Mouse (Mus musculus) frontal cortex, postnatal 10 days (tissue): ENCODE data around the gene Nos3.
A peak's percentile ranks its signal among the peaks of the same experiment; 100 is the strongest.

Experiments
- DNase-seq, 2 experiments: peaks; one replicate each; pipeline ENCODE4 v3.0.0; 2022; ENCODE audit warnings: low spot score in 2 of 2, mixed read lengths in 1 of 2

Gene Nos3

DNA sequence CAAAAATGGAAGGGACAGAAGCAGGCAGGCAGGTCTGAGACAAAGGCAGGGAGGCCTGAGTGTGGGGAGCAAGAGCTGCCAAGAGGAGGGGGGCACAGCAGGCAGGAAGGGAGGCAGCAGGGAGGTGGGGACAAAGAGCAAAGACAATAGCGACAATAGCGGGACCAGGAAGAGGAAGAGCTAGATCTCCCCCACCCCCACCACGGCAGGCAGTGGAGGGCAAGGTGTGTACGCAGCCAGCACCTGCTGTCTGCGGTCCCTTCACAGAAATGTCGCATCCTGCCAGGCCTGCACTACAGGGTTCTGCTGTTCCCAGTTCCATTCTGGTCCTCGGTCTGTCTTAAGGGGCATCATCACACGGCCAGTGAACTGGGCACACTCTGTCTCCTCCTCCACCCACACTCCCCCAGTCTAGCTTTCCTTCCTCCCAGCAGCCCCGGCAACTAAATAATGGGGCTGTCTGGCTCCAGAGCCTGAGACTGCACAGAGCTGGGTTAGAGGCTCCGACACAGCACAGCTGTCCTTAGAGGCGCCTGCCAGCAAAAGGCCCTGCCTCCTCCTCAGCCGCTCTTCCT is 20.0 kb upstream of the Nos3 start:
- DNase-seq: no peak

DNA sequence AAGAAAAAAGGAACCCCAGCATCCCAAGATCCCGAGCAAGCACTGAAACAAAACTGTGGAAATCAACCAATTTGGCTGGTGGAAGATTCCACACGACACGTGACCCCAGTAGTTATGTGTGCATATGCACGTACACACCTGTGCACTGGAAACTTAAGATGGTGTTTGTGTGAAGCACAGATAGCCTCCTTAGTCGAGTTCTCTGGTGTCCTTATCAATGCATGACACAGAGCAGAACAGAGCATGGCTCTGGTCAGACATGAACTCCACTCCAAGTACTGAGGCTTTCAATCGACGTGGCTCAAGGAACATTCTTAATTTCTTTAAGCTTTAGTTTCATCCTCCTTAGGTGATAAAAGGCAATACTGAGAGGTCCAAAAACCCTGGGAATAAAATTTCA is 18.3 kb upstream of the Nos3 start:
- no peak for DNase-seq

DNA sequence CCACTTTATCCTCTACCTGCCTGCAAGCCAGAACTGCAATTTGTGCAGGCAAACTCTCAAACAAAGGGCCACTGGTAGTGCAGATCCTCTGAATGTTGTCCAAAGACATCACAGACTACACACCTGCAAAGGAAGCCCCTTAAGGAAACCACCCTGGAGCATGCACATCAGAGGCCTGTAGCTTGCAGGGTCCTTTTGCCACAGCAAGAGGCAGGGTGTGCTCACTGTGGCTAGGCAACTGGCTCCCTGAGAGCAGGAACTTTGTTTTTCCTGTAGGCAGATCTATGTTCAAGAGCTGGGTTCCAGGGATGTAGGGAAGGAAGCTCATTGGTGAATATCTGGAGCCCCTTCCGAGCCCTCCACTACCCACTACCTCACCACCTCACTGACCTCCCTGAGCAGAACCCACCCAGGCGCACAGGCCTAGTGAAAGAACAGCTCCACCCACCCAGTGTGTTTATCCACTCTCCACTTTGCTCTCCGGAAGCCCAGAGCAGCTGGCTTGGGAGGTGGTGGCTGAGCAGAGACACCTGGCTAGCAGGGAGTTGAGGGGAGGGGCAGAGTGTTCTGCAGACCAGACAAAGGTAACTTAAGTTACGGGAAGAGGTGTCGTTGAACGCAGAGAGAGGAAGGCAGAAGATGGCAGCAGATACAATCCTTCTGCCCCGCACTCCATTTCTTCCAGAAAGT is 17.3 kb upstream of the Nos3 start:
- no peak for DNase-seq

DNA sequence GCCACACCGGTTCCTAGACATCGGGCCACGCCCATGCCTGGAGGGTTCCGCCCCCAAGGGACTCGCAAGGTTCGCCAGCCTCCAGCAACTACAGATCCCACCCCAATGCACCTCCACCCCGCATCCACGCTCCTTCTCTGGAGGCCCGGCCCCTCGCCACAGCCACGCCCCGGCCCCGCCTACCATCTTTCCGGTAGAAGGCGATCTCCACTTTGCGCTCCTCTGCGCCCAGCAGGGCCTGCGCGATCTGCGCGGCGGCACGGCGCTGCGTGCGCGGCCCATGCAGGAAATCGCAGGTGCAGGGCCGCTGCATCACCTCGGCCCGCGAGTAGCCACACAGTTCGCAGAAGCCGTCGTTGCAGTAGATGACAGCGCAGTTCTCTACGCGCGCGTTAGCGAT is 16.5 kb upstream of the Nos3 start:
- DNase-seq: peak in 1 of 2 experiments; percentile 61

DNA sequence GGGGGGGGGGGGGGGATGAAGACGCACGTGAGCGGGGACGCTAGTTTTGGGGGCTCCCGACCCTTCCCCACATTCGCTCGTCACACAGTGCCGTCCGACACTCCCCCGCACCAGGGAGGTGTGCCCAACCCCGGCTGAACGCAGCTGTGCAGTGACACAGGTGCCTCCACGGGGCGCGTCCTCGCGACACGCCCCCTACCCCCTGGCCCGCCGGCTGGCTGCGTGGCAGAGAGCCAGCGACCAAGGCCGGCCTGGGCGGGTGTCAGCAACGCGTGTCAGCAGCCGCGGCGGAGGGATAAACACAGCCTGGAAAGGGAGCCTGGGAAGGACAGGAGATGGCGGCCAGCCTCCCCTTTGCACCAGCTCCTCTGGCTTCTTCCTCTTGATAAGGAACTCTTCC is 16.1 kb upstream of the Nos3 start:
- no peak for DNase-seq

DNA sequence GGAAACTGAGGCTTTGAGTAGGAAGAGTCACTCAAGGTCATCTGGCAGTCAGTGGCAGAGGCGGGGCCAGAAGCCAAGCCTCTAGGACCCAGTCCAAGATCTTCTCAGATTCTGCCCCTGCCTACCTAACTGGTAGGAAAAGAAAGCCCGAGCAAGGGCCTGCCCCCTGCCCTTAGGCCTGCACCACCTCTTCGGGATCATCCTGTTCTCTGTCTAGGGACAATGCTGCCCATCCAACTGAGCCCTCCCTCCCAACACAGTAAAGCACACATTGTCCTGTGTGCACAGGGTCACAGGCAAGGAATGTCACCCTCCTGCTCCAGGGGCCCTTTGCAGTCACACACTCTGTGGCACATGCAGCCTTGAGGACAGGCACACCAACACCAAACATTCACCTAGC is 14.5 kb upstream of the Nos3 start:
- no peak for DNase-seq

DNA sequence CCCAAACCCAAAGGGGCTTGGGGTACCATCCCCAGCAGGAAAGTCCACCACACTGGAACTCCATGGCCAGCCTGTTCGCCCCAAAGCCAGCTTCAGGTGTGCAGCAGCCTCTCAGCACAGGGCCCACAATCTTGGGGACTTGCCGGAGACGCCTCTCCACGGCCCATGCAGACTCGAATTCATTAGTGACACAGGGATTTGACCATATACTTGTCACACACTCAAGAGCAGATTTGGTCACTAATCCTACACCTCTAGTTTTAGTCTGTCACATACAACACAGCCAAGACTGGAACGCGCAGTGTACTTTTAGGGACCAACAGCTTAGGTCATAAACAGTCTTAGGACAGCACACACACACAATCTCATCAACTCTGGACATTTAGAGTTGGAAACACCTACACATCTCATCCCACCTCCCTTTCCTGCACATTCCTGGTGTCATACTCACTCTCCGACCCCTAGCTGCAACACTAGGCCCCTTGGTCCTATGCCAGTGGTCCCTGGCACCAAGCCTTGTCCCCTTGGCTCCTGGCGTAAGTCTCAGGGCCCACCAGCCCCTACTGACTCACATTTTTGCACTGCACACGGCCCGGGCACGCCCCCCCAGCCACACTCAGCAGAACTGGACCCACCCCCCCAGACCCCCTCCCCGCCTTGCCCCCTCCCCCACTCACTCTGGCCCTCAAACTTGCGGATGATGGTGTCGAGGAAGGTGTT is 13.9 kb upstream of the Nos3 start:
- DNase-seq: no peak

DNA sequence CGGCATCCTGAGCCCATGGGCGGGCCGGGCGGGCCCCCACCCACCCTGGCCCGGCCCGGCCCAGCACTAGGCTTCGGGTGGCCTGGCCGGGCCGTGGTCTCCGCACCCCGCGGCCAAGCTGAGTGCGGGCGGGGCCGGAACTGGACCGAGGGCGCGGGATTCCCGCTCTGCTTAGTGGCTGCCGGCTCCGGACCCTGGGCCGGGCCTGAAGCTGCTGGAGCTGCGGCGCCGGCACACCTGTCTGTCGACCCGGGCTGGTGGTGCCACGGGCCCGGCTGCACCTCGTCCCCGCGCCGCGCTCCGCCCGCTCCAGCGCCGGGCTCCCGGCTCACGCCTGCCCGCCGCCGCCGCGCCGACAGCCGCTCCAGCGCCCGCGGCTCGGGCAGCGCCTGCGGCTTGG is 13.3 kb upstream of the Nos3 start, which contains the start of gene Kcnh2:
Kcnh2 (minus strand) TSS at position 327 of the 400 bp plus-strand sequence.
- DNase-seq: no peak

DNA sequence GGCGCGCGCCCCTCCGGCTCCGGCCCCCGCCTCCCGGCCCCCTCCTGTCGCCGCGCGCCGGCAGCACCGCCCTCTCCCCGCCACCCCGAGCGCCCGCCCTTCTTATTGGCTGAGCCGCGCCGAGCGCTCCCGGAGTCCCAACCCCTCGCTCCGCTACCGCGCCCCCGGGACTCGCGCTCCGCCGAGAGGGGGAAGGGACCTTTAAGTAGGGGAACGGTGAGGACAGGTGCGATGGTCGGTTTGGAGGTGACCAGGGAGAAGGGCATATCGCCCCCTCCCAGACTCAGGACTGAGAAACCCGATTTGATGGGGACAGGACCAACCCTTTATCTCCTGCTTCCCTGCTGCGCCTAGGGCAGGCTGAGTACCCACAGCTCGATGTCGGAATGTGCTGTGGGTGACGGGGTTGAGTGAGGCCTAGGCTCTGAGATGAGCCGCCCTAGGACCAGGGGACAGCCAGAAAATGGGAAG is 12.9 kb upstream of the Nos3 start:
- DNase-seq: peak; percentile 77 to 89

DNA sequence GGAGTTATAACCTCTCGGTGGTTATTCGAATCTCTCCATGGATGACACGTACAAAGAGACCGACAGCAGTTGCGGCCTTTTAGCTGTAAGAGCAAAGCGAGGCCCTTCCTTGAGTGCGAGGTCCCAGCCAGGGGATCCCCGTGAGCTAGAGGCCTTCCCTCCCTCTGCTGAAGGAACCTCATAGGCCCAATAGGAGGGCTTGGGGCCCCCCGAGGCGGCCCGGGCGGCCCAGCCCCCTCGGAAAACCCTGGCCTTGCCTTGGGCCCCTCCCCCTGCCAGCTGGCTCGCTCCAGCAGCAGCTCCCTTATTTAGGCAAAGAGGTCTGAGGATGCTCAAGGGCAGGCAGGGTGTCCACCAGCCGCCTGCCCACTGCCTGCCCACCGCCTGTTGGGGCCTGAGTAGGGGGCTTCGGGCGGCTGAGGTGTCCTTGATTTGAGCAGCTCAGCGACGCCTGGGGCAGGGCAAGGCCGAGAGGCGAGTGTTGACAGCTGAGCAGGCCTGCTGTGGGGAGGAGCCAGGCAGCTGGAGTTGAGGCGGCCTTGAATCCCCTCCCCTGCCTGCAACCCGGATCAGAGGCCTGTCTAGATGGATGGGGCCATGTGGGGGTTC is 12.3 kb upstream of the Nos3 start:
- DNase-seq: no peak

DNA sequence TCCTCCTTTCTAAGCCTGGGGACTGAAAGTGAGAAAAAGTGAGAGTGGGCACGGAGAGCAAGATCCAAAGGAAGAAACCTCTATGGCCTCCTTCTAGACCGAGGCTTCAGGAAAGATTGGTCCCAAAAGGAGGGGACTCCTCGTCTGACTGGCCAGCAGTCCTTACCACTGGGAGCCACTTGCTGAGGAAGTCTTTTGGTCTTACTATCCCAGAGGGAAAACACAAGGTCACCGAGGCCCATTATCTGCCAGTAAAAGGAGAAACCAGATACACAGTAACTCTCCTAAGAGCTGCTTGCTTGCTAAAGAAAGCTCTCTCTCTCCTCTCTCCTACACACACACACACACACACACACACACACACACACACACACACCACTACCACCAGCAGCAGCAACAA is 11.3 kb upstream of the Nos3 start:
- no peak for DNase-seq

DNA sequence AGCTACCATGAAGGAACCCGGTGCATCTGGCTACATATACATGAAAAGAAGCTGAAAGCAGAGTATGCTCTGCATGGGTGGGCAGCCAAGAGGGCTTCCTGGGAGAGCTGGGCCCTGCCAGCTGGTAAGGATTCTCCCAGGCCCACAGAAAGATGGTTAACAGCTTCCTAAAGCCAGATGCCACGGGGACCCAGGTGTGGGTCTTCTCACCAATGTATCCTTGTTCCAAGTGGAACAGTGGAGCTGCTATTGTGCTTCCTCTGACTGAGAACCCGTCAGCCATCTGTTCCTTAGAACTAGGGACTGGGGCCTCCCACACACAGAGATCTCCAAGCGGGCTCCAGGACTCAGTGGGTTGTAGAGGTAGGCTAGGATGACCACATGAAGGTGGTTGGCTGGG is 7.8 kb upstream of the Nos3 start:
- no peak for DNase-seq

DNA sequence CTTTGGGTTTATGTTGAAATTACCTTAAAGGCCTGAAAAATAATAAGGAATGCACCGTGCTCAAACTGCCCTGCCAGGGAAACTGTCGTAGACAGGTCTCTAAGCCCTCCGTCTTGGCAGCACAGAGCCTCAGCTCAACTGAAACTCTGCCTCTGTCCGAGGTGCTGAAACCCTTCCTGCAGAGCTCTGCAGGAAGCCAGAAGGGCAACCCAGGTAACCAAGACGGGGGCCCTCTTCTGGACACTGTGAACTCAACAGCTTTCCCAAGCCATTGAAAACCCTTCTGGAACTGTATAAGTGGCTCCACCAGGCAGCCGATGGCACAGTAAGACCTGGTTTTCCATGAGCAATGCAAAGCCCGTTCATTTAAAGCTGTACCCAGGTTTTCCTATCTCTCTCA is 7.1 kb upstream of the Nos3 start:
- no peak for DNase-seq

DNA sequence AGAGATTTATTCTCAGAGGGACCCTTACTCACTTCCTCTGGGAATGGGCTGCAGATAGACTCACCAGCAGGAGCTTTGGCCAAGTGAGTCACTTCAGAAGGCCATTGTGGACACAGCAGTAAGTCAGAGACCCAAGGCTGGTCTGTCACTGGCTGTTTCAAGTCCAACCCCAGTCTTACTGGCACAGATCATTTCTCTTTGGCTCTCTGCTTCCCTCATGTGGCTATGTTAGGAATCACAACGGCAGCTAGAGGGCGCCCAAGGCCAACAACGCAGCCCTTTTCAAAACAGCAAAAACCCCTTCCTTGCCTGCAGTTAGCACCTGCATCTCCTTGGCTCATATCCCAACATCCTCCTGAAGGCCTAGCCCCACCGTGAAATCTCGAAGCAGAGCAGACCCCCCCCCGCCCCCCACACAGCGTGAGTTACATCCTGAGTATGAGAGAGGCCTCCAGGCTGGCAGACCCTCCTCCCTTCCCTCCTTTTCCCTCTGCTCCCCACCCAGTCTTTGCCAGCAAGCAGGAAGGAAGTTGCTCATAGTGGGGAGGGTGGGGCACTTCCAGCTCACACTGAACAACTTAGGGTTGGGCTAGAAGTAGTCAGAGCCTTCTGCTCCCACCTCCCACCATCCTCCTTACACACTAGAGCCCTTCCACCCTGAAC is 3.7 kb upstream of the Nos3 start:
- DNase-seq: peak in 1 of 2 experiments; percentile 83

DNA sequence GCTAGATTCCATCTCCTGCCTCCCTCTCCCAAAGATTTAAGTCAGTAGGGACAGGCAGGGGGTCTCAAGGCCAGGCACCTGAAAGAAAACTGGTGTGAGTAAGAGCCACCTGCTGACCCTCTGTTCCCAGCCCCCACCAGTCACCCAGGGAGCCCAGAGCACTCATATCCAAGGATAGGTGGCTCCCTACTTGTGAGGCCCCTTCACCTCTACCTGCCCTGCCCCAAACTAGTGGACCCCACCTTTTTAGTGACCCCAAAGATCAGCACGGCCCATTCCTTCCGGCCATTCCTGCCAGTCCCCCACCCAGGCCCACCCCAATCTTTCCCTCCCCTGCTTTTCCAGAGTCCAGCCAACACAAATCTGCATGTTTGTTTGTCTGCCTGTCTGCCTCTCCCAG is 1.1 kb upstream of the Nos3 start:
- DNase-seq: no peak

DNA sequence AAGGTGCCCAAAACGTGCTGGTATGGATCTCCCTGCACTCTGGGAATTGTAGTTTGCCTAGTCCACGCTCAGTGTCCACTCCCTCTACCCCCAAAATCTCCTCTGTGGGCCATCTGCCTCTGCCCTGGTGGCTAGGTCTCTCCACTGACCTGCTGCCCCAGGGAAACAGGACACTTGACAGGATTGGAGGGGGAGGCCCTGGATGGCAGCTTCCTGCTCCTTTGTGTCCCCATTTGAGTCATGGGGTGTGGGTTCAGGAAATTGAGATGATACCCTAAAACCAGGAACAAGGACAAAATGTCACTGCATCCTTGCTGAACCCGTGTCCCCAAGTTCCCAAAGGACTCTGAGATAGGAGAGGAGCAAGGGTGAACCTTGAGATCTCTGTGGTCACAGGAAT is 549 bp upstream of the Nos3 start:
- no peak for DNase-seq

DNA sequence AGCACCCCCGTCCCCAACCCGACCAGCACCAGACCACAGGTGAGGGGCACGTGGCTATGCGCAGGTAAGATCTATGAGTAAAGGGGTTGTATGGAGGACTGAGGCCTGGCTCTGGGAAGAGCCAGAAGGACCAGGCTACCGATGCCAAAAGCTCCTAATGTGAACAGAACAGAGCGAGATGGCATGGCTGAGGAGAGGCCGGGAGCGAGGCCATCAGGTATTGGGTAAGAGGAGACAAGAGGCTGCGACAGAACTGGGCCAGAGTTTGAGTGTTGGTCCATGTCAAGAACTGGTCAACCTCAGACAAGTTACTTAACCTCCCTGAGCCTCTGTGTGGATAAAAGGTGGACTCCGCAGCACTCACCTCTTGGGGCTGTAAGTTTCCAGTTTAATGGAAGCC is 353 bp downstream of the Nos3 start:
- DNase-seq: no peak

DNA sequence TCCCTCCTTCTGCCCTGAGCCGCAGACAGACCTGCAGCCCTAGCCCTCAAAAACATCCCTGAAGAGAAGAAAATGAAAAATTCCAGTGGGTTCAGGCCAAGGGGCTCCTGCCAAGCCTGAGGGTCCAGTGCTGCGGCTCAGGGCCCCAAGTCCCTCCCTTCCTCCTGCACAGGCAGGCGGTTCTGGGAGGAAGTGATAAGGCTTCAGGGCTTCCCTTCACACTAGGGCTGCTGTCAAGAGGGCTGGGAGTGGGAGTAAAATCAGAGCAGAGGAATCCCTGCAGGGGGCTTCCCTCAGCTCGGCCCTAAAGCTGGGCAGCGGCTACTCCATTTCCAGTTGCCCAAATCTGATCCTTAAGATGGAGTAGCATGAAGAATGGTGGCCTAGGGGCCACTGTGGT is 918 bp downstream of the Nos3 start:
- DNase-seq: no peak

DNA sequence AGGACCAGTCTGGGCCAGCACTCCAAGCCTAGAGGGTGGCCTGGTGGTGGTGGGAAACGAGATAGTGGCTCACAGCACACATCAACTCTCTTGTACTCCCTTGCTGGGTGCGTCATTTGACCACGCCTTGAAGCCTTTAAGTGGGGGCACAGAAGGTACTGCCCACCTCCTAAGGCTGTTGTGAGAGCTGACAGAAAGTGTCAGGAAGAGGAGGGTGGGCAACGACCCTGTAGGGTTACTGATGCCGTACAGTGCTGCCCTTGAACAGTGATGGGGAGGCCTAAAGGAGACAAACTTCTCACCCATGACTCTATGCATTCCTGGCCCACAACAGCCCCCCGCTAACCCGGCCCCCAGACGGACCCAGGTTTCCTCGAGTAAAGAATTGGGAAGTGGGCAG is 1.8 kb downstream of the Nos3 start:
- DNase-seq: no peak

DNA sequence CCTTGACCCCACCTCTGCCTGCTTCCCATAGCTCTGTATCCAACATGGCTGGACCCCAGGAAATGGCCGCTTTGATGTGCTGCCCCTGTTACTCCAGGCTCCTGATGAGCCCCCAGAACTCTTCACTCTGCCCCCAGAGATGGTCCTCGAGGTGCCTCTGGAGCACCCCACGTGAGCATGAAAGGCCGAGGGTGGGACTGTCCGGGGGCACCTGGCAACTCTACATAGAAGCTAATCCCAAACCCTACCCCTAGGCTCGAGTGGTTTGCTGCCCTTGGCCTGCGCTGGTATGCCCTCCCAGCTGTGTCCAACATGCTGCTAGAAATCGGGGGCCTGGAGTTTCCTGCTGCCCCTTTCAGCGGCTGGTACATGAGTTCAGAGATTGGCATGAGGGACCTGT is 5.2 kb downstream of the Nos3 start:
- DNase-seq: no peak

DNA sequence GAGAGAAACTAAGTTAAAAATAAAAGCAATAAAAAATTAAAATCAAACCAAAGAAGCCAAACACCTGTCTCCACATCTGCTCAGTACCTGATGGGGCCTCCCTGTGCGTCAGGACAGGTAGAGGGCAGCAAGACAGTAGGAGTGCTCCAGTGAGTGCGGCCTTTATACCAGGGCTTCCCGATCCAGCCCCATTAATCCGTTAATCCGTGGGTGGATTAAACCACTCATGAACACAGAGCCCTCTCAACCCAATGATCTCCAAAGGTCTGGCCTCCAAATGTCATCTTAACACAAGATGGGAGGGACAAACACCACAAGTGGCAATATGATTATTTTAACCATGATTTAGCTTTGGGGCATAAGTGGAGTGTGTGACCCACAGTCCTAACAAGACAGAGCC is 9.2 kb downstream of the Nos3 start:
- no peak for DNase-seq

DNA sequence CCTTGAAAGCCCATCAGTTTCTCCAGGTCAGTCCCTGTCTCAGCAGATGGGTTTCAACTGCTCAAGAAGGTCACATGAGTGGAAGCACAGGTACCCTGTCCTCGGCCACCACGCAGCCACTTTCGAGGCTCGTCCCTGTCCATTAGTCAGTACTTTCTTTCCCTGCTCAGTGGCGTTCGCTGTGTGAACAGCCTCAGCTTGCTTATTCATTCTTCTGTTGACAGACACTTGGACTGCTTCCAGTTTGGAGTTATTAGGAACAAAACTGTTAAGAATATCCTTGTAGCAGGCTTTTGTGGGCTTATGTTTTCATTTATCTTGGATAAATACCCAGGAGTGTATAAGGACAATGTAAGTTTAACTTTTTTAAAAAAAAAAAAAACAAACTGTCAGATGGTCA is 9.6 kb downstream of the Nos3 start:
- DNase-seq: no peak
